Mouse (Mus musculus): ENCODE measurements around the gene Triobp.

DNA sequence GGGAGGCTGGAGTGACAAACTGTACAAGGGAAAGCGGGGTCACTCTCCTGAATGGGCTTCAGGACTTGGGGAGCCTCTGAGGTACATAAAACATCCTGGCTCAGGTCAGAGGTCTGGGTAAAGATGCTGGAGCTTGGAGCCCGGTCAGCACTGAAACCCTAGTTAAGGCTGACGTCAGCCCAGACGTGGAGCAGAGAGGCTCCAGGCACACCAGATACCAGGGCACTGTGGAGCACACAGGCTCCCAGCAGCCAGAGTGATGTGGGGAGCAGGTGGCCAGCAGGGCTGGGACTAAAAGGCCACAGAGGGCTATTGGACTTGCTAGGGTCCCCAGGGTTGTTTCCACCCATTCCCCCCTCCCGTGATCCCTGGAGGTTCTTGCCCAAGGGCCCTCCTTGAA is 62.2 kb downstream of the Triobp start:
- TF ChIP-seq CTCF (IDR thresholded peaks at IDR 0.05; ENCODE audit: control insufficient read depth, insufficient read depth, low read length) (no peak), POLR2A (IDR thresholded peaks at IDR 0.05; ENCODE audit: borderline replicate concordance, control insufficient read depth, low read depth, low read length) (no peak)
